Mouse (Mus musculus) urinary bladder, postnatal 10 days (tissue): ENCODE data around the gene Sdr39u1.
A peak's percentile ranks its signal among the peaks of the same experiment; 100 is the strongest.

Experiments
- DNase-seq: peaks from one replicate; pipeline ENCODE4 v3.0.0; 2022; ENCODE audit warnings: low spot score

The Sdr39u1 gene

GRCm38 (mm10) chr14:55899701-55900413 is at the start of gene Sdr39u1:
TSS of gene Sdr39u1 (minus strand) at chr14:55900293.
- peak; percentile 47 for DNase-seq

- no peak for DNase-seq
Observed at GRCm38 (mm10) chr14:55946269-55946969, 46.3 kb upstream of the Sdr39u1 start.

GRCm38 (mm10) chr14:55944575-55944974 is 44.5 kb upstream of the Sdr39u1 start, which contains the start of gene Cma1:
TSS of gene Cma1 (minus strand) at chr14:55944675.
- no peak for DNase-seq

- DNase-seq, result no peak
Observed at GRCm38 (mm10) chr14:55943601-55944000, 43.5 kb upstream of the Sdr39u1 start.

- DNase-seq, result no peak
Observed at GRCm38 (mm10) chr14:55940070-55940800, 40.1 kb upstream of the Sdr39u1 start.

GRCm38 (mm10) chr14:55933586-55933985 is 33.5 kb upstream of the Sdr39u1 start:
- no peak for DNase-seq

GRCm38 (mm10) chr14:55929263-55929997 is 29.3 kb upstream of the Sdr39u1 start:
- DNase-seq, result no peak

GRCm38 (mm10) chr14:55926847-55927246 is 26.8 kb upstream of the Sdr39u1 start:
- no peak for DNase-seq

GRCm38 (mm10) chr14:55922475-55923232 is 22.6 kb upstream of the Sdr39u1 start:
- no peak for DNase-seq

GRCm38 (mm10) chr14:55918240-55919082 is 18.4 kb upstream of the Sdr39u1 start:
- DNase-seq, result no peak

GRCm38 (mm10) chr14:55913406-55913805 is 13.3 kb upstream of the Sdr39u1 start:
- DNase-seq, result no peak

- DNase-seq, result no peak
Observed at GRCm38 (mm10) chr14:55905518-55905917, 5.4 kb upstream of the Sdr39u1 start.

GRCm38 (mm10) chr14:55900414-55900755 is 292 bp upstream of the Sdr39u1 start:
- no peak for DNase-seq

GRCm38 (mm10) chr14:55898947-55899346 is 1.1 kb downstream of the Sdr39u1 start:
- no peak for DNase-seq

GRCm38 (mm10) chr14:55897671-55898070 is 2.4 kb downstream of the Sdr39u1 start:
- no peak for DNase-seq

- no peak for DNase-seq
Observed at GRCm38 (mm10) chr14:55886571-55887382, 13.3 kb downstream of the Sdr39u1 start.

GRCm38 (mm10) chr14:55885791-55886271 is 14.3 kb downstream of the Sdr39u1 start:
- no peak for DNase-seq

- no peak for DNase-seq
Observed at GRCm38 (mm10) chr14:55885114-55885790, 14.8 kb downstream of the Sdr39u1 start.

- peak; percentile 66 for DNase-seq
Observed at GRCm38 (mm10) chr14:55884713-55885113, 15.4 kb downstream of the Sdr39u1 start, which contains the start of gene Khnyn. TSS of gene Khnyn (plus strand) at chr14:55884947.
